Mouse (Mus musculus): ENCODE measurements around the gene Cbarp. TPM values are rescaled to one million over a fixed set of nuclear protein-coding genes. Genes with fewer than 3 reads are reported as not detected.

The Cbarp gene
- polyA plus RNA-seq, 1 experiment from 2014 or later: 6.4 TPM

DNA sequence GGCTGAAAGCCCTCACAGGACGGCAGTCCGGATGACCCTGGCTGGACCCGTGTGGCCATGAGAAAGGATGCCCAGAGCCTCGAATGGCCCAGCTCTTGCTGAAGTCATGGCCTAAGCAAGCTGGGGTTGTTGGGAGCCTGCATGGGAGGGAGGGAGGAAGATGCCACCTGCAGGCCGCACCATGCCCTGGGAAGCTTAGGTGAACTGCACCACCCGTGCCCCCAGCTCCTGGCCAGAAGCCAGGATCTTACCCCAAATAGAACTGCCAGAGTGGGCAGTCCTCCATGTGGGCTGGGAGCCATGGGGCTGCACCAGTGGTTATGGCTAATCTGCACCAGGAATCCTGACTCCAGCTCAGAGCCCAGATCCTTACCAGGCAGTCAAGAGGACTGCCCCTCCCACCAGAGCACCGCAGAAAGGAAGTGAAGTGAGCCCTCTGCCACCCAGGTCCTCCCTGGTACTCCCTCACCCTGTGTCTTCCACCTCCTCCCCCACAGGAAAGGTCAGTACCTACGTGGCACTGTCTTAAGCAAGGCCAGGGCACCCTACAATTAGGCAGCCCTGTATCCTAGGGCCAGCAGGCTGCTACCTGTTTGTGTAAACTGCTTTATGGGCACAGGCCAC lies 7.3 kb downstream of the Cbarp start:
- H3K27ac ChIP-seq (ENCODE audit: low read length): no peak overlapping the region
- H3K4me2 ChIP-seq (replicated peaks; ENCODE audit: low read depth, low read length): no peak overlapping the region
- H3K4me1 ChIP-seq (ENCODE audit: insufficient read depth, low read length): peaks cover 44% of the 10 kb centered on the region
- H3K4me3 ChIP-seq (ENCODE audit: low read length): no peak overlapping the region
- WGBS: 68% methylated on average over 8 of the region's 8 CpGs
- H3K9ac ChIP-seq (replicated peaks; ENCODE audit: low read length): no peak overlapping the region
- peaks cover 18% of the 10 kb centered on the region for H3K27me3 ChIP-seq (ENCODE audit: insufficient read depth, low read length)
- peaks cover 48% of the 10 kb centered on the region for H3K36me3 ChIP-seq (ENCODE audit: insufficient read depth, low read length)
- H3K9me3 ChIP-seq (ENCODE audit: low read length): no peaks in the 10 kb centered on the region
- no peak for ATAC-seq (ENCODE audit: low FRiP score, low TSS enrichment)

DNA sequence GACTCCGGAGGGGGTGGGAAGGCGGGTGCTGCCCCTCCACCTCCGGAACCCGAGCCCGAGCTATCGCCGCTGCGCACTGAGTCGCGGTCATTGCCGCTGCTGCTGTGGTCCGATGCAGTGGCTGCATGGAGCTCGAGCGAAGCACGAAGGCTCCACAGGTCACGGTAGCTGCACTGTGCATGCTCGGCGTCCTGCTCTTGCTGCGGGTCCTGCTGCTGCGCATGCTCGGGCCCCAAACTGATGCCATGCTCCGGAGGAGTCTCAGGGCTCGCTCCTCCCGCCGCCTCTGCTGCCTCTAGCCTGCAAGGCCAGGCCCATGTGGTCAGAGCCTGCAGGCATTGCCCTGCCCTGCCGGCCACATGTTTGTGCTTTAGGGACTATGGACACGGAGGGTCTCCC lies 8.7 kb downstream of the Cbarp start:
- ATAC-seq (ENCODE audit: low FRiP score, low TSS enrichment): peak; percentile 35; the same call in 1 of the 2 replicates
- Histone ChIP-seq H3K4me3 (ENCODE audit: low read length) (no peak overlapping the region; the same call in 1 of the 2 replicates), H3K4me1 (ENCODE audit: insufficient read depth, low read length) (peaks cover 30% of the 10 kb centered on the region), H3K36me3 (ENCODE audit: insufficient read depth, low read length) (peaks cover 62% of the 10 kb centered on the region), H3K9me3 (ENCODE audit: low read length) (no peaks in the 10 kb centered on the region), H3K4me2 (replicated peaks; ENCODE audit: low read depth, low read length) (peak overlapping the region; percentile 43), H3K9ac (replicated peaks; ENCODE audit: low read length) (0 out of 2 replicates have a peak overlapping the region, but pooled peaks have one; percentile 30), H3K27me3 (ENCODE audit: insufficient read depth, low read length) (peaks cover 13% of the 10 kb centered on the region), H3K27ac (ENCODE audit: low read length) (no peak overlapping the region)
- WGBS: 33% methylated on average over 27 of the region's 27 CpGs

DNA sequence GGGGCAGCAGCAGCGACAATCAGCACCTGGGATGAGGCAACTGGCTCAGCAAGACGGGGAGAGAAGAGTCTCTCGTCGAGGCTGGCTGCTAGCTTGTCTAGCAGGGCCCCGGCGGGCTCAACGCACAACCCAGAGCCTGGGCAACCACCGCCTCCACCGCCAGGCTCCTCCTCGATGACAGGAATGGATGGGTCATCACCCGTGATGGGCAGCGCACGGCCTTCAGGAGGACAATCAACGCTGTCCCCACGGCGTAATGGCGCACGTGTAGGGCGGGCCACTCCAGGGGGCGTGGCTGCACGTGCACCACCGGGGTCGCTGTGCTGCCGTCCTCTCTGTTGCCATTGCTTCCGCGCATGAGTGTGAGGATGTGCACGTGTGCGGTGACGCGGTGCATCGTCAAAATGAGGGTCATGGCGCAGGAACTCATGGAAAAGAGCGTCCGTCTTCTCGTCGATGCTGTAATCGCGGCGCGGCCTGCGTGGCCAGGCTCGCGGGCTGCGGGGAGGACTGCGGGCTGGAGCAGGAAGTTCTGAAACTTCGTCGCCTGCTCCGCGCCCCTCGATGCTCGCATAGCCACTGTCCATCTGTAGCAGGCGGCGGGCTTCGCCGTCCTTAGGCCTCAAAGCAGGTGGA lies 9.2 kb downstream of the Cbarp start:
- Histone ChIP-seq H3K4me1 (ENCODE audit: insufficient read depth, low read length) (peaks cover 25% of the 10 kb centered on the region), H3K27ac (ENCODE audit: low read length) (no peak overlapping the region), H3K4me2 (replicated peaks; ENCODE audit: low read depth, low read length) (peak overlapping the region; percentile 43), H3K9me3 (ENCODE audit: low read length) (no peaks in the 10 kb centered on the region), H3K4me3 (ENCODE audit: low read length) (no peak overlapping the region; the same call in 1 of the 2 replicates), H3K27me3 (ENCODE audit: insufficient read depth, low read length) (peaks cover 8% of the 10 kb centered on the region; the same call in 1 of the 2 replicates), H3K9ac (replicated peaks; ENCODE audit: low read length) (peak overlapping the region; percentile 30), H3K36me3 (ENCODE audit: insufficient read depth, low read length) (peaks cover 66% of the 10 kb centered on the region)
- ATAC-seq (ENCODE audit: low FRiP score, low TSS enrichment): peak; percentile 32; the same call in 1 of the 2 replicates
- 14% methylated on average over 55 of the region's 55 CpGs for WGBS

DNA sequence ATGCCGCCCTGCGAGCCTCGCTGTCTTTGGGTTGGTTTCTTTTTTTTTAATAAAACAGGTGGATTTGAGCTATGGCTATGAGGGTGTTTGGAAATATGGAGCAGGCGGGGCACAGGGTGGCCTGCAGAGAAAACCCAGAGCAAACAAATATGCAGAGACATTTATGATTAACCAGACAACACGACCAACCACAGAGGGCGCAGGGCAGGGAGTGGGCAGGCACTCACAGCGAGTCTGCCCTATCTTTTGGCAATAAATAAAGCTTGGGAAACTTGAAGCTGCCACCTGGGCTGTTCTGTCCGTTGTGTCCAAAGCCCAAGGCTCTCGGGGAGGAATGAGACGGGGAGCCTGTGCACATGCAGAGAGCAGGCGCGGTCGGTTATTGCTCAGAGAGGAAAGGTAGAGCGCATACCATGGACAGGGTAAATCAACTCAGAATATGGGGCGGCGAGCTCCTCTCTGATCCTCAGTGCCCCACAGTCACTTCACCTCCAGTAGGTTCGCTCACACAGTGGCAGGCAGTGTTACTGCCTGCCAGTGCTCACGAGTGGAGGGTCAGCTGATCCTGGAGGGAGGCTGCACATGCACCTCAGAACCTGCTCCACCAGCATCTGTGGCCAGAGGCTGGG lies 10.1 kb downstream of the Cbarp start:
- Histone ChIP-seq H3K27me3 (ENCODE audit: insufficient read depth, low read length) (0 out of 2 replicates have a peak, but pooled peaks cover under 1% of the 10 kb centered on the region), H3K9ac (replicated peaks; ENCODE audit: low read length) (no peak overlapping the region), H3K4me2 (replicated peaks; ENCODE audit: low read depth, low read length) (no peak overlapping the region), H3K4me3 (ENCODE audit: low read length) (no peak overlapping the region), H3K9me3 (ENCODE audit: low read length) (no peaks in the 10 kb centered on the region), H3K4me1 (ENCODE audit: insufficient read depth, low read length) (peaks cover 25% of the 10 kb centered on the region), H3K36me3 (ENCODE audit: insufficient read depth, low read length) (peaks cover 67% of the 10 kb centered on the region), H3K27ac (ENCODE audit: low read length) (peak overlapping the region; percentile 47)
- 69% methylated on average over 18 of the region's 18 CpGs for WGBS
- 0 out of 2 replicates have a peak, but pooled peaks have one; percentile 1 for ATAC-seq (ENCODE audit: low FRiP score, low TSS enrichment)

DNA sequence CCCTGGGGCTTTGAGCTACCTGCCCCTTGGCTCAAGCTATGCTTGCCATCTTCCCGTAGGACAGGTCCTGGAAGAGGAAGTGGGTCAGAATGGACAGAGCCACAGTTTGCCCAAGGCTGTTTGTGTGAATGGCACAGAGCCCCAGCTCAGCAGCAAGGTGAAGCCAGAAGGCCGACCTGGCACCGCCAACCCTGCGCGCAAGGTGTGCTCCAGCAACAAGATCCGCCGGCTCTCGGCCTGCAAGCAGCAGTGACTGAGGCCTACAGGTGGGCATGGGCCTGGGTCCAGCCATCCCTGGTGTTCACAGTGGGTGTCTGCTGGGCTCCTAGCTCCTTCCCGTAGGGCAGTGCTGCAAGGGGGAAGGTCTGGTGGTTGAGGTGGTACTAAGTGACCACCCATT lies 10.8 kb downstream of the Cbarp start:
- no peaks in the 10 kb centered on the region for H3K9me3 ChIP-seq (ENCODE audit: low read length)
- no peak overlapping the region for H3K4me3 ChIP-seq (ENCODE audit: low read length)
- H3K36me3 ChIP-seq (ENCODE audit: insufficient read depth, low read length): peaks cover 73% of the 10 kb centered on the region
- WGBS: 90% methylated on average over 9 of the region's 9 CpGs
- H3K9ac ChIP-seq (replicated peaks; ENCODE audit: low read length): no peak overlapping the region
- peak overlapping the region; percentile 47; the same call in 1 of the 2 replicates for H3K27ac ChIP-seq (ENCODE audit: low read length)
- H3K27me3 ChIP-seq (ENCODE audit: insufficient read depth, low read length): no peaks in the 10 kb centered on the region
- H3K4me2 ChIP-seq (replicated peaks; ENCODE audit: low read depth, low read length): no peak overlapping the region
- no peak for ATAC-seq (ENCODE audit: low FRiP score, low TSS enrichment)
- peaks cover 25% of the 10 kb centered on the region for H3K4me1 ChIP-seq (ENCODE audit: insufficient read depth, low read length)

DNA sequence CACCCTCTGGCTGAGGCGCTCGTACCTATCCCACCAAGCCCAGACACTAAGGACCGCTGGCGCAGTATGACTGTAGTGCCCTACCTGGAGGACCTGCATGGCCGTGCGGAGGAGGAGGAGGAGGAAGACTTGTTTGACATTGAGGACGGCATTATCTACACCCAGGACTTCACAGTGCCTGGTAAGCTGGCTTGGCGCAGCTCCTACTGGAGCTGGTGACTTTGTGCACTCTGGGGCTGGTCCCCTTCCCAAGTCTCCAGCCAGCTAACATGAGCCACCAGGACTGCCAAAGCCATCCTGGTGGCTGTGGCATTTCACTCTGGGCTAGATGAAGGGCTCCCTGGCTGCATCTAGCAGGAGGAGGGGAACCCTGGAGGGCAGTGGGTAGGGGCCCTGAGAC lies 12.7 kb downstream of the Cbarp start:
- H3K4me3 ChIP-seq (ENCODE audit: low read length): no peak overlapping the region
- no peak overlapping the region for H3K4me2 ChIP-seq (replicated peaks; ENCODE audit: low read depth, low read length)
- H3K27me3 ChIP-seq (ENCODE audit: insufficient read depth, low read length): no peaks in the 10 kb centered on the region
- no peaks in the 10 kb centered on the region for H3K9me3 ChIP-seq (ENCODE audit: low read length)
- H3K4me1 ChIP-seq (ENCODE audit: insufficient read depth, low read length): peaks cover 25% of the 10 kb centered on the region
- ATAC-seq (ENCODE audit: low FRiP score, low TSS enrichment): no peak
- peaks cover 73% of the 10 kb centered on the region for H3K36me3 ChIP-seq (ENCODE audit: insufficient read depth, low read length)
- no peak overlapping the region for H3K27ac ChIP-seq (ENCODE audit: low read length)
- WGBS: 95% methylated on average over 7 of the region's 8 CpGs
- H3K9ac ChIP-seq (replicated peaks; ENCODE audit: low read length): no peak overlapping the region

DNA sequence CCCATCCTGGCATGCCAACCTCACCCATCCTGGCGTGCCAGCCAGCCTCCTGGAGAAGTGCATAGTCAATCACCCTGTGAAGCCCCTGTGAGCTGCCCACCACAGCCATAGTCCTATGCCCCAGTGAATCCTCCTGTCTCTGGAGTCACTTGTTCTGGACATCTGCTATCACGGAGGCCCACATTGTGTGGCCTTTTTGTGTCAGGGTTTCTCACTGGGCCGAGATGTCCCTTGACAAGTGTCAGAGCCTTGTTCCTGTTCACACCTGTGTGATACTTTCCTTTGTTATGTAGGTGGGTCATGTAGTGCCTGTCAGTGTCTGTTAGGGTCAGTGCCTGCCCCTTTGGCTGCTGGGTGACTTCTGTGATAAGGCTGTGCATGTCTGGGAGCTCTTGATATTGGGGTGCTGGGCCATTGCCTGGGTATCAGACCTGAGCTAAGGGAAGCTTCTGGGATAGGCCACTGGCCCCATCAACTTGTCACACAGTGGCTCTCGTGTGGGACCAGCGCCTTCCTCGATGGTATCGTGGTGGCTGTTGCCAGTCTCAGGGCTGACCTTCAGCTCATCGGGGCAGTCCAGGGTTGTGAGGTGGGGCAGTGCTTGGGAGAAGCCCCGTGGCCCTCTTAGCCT lies 16.6 kb downstream of the Cbarp start:
- H3K4me1 ChIP-seq (ENCODE audit: insufficient read depth, low read length): peaks cover 5% of the 10 kb centered on the region; the same call in 1 of the 2 replicates
- H3K36me3 ChIP-seq (ENCODE audit: insufficient read depth, low read length): peaks cover 69% of the 10 kb centered on the region
- WGBS: 83% methylated on average over 9 of the region's 9 CpGs
- H3K4me3 ChIP-seq (ENCODE audit: low read length): no peak overlapping the region
- H3K27ac ChIP-seq (ENCODE audit: low read length): no peak overlapping the region
- no peak overlapping the region for H3K9ac ChIP-seq (replicated peaks; ENCODE audit: low read length)
- no peaks in the 10 kb centered on the region for H3K9me3 ChIP-seq (ENCODE audit: low read length)
- H3K4me2 ChIP-seq (replicated peaks; ENCODE audit: low read depth, low read length): no peak overlapping the region
- no peak for ATAC-seq (ENCODE audit: low FRiP score, low TSS enrichment)
- no peaks in the 10 kb centered on the region for H3K27me3 ChIP-seq (ENCODE audit: insufficient read depth, low read length)

DNA sequence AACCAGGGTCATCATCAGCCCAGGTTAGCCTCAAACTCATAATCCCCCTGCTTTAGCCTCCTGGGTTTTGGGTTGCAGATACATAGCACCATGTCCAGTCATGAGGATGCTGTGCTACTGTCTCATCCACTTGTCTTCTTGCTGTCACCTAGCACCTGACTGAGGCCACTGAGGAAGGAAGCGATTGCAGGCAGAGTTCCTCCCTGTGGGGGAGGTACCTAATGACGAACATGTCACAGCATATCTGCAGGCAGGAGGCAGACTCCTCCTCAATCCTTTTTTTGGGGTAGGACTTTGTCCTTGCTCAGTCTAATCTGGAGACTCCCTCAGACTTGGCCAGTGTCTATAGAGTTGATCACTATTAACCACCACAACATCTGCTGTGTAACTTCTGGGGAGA lies 19.0 kb downstream of the Cbarp start:
- no peak for ATAC-seq (ENCODE audit: low FRiP score, low TSS enrichment)
- Histone ChIP-seq H3K27ac (ENCODE audit: low read length) (no peak overlapping the region), H3K4me3 (ENCODE audit: low read length) (no peak overlapping the region), H3K4me1 (ENCODE audit: insufficient read depth, low read length) (peaks cover 29% of the 10 kb centered on the region), H3K4me2 (replicated peaks; ENCODE audit: low read depth, low read length) (no peak overlapping the region), H3K9me3 (ENCODE audit: low read length) (no peaks in the 10 kb centered on the region), H3K9ac (replicated peaks; ENCODE audit: low read length) (no peak overlapping the region), H3K36me3 (ENCODE audit: insufficient read depth, low read length) (peaks cover 53% of the 10 kb centered on the region), H3K27me3 (ENCODE audit: insufficient read depth, low read length) (no peaks in the 10 kb centered on the region)
- 73% methylated on average over 2 of the region's 2 CpGs for WGBS

DNA sequence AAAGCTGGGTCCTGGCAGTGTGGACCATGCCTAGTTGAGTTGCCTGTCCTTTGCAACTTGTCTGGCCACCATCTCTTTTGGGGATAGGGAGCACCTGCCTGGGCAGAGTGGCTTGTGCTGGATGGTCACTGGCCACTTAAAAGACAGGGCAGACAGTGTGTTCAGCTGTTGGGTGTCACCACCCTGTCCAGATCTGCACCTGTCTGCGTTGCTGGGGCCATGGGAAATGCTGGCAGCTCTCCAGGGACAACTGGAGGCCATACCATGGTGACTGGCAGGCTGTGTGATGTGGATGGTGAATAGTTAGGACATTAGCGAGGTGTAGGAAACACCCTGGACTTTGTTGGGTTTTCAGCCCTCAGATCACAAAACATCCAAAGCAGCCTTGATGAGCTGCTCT lies 20.5 kb downstream of the Cbarp start:
- no peak overlapping the region for H3K27ac ChIP-seq (ENCODE audit: low read length)
- H3K4me2 ChIP-seq (replicated peaks; ENCODE audit: low read depth, low read length): no peak overlapping the region
- no peak overlapping the region for H3K4me3 ChIP-seq (ENCODE audit: low read length)
- ATAC-seq (ENCODE audit: low FRiP score, low TSS enrichment): no peak
- H3K27me3 ChIP-seq (ENCODE audit: insufficient read depth, low read length): no peaks in the 10 kb centered on the region
- peaks cover 42% of the 10 kb centered on the region for H3K36me3 ChIP-seq (ENCODE audit: insufficient read depth, low read length)
- peaks cover 29% of the 10 kb centered on the region for H3K4me1 ChIP-seq (ENCODE audit: insufficient read depth, low read length)
- H3K9ac ChIP-seq (replicated peaks; ENCODE audit: low read length): no peak overlapping the region
- WGBS: 69% methylated on average over 2 of the region's 2 CpGs
- H3K9me3 ChIP-seq (ENCODE audit: low read length): no peaks in the 10 kb centered on the region

Data from kidney, embryonic 16.5 days (tissue).